Mouse (Mus musculus) heart, postnatal 4 days (tissue): Measurements from ENCODE around the gene Tmem132c. TPM values are rescaled to one million over a fixed set of nuclear protein-coding genes. Genes with fewer than 3 reads are reported as not detected.

ENCODE experiments used
- DNase-seq: peaks from one replicate; pipeline ENCODE4 v3.0.0; 2021
- total RNA-seq, 2 experiments: library from RNA; stranded (reverse); gene quantifications; 2 replicates each; pipeline ENCODE4 v1.2.3; 2021

Gene Tmem132c
- total RNA-seq, 2 experiments from 2014 or later, result 0.47 to 0.52 TPM

DNA sequence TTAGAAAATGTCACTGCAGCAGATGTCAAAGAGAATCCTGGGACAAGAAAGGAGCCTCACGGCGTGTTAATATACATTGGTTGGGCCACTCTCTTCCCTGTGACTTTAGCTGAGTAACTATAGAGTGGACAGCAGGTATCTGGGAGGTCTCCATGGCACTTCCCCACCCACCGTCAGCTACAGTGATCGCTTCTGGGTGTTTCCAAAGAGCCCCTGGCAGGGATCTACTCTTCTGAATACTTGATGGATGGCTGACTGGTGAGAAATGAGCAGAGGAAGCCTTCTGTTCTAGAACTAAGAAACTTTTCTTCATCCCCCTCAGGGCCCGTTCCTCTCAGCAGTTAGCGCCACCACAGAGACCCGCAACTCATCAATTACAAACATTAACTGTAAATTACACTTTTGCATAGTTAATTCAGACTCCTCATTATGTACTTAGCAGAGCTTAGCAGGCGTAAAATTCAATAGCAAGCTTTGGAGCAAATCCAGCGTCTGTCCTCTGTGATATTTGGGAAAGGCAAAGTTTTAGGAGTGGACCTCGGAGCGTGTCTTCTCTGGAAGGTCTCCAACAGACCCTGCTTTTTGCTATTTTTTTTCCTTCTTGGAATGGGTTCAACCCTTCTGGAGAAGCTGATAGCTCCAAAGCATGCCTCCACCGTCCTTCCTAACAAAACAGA, 257.7 kb downstream of the Tmem132c start:
- no peak for DNase-seq

DNA sequence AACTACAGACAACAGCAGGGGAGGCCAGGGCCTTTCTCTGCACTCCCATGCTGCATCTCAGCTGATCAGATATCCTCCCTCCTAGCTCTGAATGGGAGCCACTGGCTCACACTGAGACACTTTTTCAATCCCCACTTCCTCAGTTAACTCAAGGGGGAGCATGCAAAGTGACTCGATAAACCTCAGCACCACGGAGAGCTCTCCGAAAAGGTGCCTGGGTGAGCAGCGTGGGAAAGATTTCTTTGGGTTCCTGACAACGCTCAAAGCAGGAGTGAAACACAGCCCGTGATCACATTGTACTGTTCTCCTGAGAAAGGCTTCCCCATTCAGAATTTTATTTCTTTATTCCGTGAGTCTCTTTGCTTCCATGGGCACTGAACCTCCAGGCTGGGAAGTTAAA, 261.2 kb downstream of the Tmem132c start:
- no peak for DNase-seq

DNA sequence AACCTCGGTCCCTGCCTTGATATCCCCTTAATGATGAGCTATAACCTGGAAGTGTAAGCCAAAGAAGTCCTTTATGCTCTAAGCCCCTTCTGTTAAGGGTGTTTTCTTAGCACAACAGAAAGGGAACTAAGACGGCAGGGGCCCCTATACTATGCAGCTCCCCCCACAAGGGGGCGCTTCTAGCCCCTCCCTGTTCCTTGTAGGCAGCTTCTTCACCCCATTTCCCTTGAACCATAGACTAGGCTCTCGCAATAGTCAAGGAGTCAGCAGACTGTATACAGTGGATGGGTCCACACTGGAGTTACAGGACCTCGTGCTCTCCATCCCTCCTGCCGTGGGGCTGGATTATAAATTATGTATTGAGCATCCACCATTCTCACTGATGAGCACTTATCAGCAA, 264.1 kb downstream of the Tmem132c start:
- no peak for DNase-seq

DNA sequence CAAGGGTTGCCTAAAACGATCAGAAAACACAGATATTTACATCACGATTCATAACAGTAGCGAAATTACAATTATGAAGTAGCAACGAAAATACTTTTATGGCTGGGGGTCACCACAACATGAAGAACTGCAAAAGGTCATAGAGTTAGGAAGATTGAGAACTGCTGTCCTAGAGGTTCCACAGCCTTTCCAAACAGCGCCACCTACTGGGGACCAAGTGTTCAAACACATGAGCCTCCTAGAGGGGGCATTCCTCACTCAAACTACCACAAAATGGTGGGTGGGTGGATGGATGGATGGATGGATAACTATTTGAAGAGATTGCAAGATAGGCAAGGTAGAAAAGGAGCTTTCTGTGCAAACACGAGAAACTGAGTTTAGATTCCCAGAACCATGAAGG, 270.0 kb downstream of the Tmem132c start:
- DNase-seq, result peak; percentile 6

DNA sequence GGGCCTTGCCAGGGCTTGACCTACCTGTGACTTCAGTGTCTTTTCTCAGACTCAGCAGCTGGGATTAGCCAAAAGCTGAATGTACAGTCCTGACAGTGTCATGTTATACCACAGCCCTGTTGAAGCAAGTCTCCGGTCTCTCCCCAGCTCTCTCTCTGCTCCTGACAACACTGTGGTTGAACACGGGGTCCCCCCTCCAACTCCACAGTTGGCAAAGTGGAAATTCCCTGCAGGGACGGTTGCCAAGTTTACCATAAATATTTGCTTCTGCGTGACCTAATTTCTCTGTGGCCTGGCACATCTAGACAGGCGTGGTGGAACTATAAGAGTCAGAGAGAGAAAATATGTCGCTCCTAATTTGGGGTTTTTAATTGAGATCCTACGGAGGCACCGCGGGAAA, 274.4 kb downstream of the Tmem132c start:
- DNase-seq, result no peak

DNA sequence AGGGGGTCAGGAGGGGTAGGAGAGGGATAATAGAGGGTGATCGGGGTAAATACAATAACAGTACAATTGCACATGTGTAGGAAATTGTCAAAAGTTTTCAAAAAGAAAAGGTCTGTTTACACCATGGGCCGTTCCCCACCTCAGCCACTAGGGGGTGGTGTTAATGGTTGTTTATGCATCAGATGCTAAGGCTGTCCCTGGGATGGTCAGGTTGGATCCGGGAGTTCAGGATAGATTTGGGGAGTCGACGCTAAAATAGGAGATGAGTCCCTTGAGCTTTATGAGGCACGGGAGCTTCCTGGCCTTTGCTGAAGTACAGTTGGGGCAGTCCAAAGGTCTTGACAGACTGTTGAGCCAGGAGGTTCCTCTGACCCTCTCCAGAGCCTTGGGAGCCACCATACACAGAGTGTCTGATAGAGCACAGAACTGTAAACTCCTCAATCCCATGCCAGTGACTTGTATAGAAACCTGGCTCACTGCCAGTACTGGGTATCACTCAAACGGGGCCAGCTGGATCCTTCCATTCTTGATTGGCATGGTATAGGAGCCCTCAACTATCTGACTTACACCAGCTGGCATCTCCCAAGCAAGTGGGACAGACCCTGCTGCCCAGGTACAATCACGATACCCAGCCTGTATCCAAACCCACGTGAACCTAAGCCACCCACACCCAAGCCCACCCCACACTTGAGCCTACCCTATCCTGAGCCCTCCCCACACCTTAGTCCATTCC, 281.3 kb downstream of the Tmem132c start:
- peak; percentile 9 for DNase-seq

DNA sequence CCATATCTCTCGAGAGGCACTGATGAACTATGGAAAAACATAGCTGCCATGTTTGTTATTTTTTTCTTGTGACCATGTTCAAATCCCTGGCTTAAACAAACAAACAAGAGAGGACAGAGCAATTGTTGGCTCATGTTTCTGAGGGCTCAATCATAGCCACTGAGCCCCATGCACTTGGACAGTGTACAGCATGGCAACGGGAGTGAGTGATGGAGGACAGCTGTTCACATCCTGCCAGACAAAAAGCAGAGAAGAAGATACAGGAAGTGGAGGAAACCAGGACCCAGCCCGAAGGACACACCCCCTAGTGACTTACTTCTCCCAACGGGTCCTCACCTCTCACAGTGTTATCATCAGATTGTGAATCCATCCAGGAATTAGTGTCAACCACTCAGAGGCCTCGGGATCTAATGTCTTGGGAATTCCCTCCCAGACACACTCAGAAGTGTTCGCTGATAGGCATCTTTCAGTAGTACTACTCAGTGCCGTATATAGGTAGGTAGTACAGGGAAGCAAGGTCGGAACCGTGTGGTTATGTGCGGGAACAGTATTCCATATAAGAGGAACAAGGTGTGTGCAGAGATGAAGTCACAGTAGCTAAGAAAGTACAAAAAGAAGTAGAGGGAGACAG, 285.9 kb downstream of the Tmem132c start:
- DNase-seq, result no peak

DNA sequence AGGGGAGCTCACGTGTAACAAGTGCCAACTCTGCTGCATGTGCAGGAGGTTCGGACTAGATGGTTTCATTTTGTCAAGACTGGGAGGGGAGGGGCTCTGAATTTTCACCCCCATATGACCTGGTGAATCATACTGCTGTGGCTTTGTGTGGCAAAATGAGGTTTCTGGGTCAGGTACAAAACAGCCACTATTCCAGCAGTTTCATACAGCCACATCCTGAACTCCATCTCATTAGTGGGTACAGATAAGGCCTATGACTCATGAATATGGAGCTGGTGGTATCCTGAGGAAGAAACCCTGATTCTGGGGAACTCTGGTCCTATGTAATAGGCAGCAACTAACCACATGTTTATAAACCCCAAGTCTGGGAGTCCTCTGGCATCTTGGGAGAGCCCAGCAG, 295.9 kb downstream of the Tmem132c start:
- DNase-seq, result no peak

DNA sequence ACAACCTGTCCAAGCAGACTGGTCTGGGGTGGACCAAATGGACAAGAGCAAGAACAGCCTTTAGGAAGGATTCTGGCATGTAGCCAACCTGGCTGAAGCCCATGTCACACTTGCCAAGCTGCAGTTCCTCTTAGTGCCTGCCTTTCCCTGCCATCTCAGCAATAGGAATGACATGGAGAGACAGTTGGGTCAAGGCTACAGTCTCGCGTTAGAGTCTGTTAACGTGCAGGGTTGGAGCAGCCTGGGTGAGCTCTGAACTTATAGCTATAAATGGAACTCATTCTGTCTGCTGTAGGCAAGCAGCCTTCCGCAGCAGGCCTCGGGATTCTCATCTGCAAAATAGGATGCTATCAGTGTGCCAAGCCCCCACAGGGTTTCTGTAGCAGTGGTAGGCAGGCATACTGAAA, 305.0 kb downstream of the Tmem132c start:
- no peak for DNase-seq

DNA sequence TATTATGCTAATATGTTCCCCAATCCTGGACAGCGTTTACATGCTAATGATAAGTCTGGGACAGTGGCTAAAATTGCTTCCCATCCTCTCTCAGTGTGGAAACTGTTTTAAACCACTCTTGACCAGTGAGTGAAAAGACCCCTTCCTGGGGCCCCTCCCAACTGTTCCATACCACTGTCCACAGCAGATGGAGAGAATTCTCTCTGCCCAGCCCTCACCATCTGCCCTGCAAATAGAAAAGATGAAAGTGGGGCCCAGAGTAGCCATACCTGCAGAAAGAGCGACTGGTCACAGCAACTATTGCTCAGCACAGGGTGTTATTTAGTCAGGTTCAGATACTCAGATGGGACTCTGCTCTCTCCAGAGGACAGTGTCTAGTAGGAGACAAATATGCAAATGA, 306.5 kb downstream of the Tmem132c start:
- DNase-seq, result no peak

DNA sequence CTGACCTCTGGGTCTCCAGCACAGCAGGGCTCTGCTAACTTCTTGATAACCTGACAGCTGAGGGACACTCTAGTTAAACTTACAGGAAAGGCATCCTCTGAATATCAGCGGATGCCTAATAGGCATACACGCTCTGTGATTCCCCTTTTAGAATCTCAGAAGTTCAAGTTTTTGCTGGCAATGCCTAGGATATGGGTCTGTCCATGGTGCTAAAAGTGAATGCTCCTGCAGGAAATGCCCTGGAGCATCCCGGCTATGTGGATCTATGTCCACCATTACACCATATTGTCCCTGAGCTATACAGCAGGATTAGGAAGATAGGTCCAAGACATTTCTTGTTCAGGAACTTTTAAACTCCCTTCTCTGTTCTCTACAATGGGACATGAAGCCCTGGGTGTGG, 319.5 kb downstream of the Tmem132c start:
- DNase-seq, result peak; percentile 14

DNA sequence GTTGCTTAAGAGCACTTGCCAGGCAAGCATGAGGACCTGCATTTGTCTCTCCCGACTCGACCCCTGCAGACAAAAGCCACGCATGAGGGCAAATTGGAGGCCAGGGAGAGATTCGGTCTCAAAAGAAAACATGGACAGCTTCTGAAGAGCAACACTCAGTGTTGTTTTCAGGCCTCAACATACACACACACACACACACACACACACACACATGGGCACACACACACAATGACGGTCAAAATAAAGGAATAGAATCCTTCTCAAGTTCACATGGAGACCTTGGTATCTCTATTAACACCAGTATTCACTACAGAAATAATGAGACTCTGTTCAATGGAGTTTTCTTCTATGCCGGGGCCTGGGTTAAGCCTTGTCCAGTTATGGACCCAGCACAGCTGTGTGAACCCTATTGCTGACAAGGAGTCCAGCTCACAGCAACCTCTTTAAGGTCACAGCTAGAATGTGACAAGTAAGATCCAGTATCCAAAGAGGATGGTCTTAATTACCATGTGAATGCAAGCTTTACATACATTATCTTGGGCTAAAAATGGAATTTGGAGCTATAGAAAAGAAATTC, 325.6 kb downstream of the Tmem132c start:
- no peak for DNase-seq

DNA sequence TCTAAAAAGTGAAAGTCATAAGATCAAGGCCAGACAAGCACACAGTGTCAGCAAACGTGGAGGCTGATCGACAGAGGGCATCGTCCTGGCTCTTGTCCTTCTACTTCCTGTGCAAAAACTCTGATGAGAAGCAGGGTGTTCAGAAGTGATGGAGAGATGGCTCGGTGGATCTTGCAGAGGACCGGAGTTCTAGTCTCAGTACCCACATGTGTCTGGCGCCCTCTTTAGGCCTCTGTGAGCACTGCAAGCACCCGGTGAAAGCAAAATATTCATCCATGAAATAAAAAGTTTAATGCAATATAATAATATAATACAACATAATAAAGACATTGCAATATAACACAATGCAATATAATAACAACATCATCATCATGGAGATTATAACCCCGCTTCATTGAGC, 335.8 kb downstream of the Tmem132c start:
- no peak for DNase-seq

DNA sequence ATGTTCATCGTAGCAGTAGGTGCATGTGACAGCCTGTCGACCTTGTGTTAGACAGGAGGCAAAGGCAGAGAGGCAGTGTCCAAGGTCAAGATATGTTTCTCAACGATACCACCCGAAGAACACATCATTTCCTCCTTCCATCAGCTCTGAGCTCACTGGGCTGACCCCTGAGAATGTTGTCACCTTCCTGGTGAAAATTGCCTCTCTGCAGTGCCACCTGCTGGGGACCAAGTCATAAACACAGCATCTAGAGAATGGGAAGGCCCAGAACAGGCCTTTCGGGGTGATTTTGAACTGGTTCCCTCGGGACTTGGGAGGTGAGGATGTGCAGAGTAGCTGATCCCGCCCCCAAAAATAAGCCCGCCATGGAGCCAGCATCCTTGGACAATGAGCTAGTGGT, 342.1 kb downstream of the Tmem132c start:
- peak; percentile 10 for DNase-seq

DNA sequence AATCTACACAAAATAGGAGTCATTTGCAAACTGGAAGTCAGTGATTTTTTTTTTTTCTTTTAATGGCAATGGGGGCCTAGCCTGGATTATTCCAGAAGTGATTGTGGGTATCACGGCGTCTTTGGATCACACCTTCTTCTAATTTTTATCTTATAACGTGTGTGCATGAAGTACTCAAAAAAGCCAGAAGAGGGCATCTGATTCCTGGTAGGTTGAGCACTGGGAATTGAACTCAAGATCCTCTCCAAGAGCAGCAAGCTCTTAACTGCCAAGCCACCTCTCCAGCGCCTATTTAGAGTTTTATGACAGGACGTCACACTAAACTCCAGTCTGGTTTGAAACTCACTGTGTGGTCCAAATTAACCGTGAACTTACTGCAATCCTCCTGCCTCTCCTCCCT, 346.2 kb downstream of the Tmem132c start:
- no peak for DNase-seq

DNA sequence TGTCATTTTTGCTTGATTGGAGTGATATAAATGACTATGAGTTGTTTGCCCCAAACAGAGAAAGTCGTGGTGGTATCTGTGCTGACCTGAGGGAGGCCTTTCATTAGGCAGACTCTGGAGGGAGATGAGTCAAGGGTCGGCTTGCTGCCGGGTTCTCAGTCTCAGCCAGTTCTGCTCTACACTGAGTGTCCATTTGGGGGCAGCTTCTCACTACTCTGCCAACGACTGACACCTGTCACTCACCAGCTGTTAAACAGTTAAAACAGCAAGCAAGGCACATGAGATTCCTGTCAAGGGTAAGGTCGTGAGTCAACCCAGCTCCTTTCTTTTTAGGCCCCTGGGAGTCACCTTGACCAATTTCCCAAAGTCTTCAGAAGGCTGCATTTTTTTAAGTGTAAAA, 350.8 kb downstream of the Tmem132c start:
- no peak for DNase-seq

DNA sequence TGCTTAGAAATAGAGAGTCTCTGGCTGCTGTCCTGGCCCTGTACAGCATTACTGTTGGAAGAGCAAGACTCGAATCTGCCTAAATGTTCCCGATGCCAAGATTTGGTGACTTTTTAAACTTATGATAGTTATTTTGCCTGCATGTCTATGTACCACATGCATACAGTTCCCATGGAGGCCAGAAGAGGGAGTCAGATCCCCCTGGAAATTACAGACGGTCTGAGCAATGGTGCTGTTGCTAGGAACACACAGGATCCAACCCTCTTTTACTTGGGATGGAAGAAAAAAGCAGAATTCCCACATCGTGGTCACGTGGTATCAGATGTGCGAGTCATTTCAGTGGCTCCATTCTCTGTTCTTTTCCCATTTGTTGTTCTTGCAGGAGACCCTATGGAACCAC, 351.2 kb downstream of the Tmem132c start:
- DNase-seq, result peak; percentile 28

DNA sequence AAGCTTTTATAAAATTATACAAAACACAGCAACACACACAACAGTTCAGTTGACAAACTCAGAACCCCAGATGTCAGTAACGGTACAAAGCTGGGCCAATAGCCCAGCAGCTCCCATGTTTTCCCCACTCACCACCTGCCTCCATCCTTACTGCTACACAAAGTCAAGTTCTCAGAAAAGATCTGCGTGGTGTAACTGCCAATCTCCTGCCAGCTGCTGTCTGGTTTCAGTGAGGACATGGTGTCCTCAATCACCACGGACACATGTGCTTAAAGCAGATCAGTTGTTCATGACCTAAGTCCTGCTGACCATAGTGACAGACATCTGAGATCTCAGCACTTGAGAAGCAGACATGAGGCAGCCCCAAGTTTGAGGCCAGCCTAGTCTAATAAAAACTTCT, 354.1 kb downstream of the Tmem132c start:
- no peak for DNase-seq

DNA sequence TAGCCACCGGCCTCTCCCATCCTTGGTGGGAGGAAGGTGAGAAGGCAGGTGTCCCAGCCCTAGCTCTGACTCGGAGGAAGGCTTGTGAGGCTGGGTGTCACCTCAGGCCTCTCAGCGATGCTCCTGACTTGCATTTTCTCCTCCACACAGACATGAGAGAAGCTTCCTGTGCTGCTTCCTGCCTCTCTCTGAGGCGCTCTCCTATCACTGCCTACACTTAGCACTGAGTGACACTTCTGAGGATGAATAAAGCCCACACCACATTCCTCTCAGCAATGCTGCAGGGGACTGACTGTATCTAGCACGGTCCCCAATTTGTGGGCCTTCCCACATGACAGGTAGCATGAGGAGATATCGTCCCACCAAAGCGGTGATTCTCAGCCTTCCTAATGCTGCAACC, 355.3 kb downstream of the Tmem132c start:
- no peak for DNase-seq

DNA sequence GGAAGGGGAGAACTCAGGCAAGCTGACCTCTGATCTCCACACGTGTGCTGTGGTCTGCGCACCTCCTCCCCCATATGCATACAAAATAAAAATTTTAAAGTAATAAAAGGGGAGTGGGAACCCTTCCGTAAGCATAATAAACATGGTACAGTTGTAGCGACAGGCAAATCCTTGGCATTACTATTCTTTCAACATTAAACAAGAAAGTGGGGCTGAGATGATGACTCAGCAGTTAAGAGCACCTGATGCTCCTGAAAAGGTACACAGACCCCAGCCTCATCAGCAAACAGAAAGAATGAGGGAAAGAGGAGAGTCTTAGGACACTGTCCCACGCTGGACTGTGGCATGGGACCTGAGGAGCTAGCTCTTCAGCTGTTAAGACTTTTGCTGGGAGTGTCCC, 361.4 kb downstream of the Tmem132c start:
- no peak for DNase-seq

DNA sequence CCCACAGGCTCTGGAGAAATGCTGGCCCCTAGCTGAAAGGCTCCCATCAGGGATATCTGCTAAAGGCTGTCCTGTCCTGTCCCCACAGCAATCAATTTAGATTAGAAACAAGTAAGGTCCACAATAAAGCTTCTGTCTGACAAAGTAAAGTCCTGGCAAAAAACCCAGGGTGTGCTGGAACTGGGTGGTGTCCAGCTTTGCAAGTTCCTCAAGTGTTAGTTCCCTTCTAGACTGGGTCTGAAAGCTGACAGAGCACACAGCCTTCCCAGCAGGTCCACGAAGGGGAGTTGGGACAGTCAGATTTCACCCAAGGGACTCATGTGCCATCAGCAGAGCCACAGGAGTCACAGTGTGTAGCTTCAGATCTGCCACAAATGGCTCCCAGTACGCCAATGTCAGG, 365.9 kb downstream of the Tmem132c start:
- no peak for DNase-seq

DNA sequence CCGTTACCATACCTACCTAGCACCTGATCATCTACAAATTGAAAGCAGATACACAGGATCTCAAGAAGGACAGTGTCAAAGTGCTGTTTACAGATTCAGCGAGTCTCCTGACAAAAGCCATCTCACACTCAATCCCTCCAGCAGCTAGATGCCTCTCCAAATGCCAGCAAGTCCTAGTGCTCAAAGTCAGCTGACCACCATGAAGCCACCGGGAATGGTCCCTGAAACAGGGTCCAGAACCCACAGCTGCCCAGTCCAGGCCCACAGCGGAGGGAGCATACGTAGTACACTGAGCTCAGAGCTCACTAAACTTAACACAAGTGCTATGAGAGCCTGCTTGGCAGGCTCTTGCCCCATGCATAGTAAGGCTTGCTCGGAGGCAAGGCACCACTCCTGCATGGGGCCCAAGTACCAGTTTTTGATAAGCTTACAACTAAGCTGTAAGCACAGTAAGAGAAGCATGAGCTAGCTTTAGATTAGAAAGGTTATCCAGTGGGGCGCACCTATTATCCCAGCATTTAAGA, 367.6 kb downstream of the Tmem132c start:
- DNase-seq, result no peak

DNA sequence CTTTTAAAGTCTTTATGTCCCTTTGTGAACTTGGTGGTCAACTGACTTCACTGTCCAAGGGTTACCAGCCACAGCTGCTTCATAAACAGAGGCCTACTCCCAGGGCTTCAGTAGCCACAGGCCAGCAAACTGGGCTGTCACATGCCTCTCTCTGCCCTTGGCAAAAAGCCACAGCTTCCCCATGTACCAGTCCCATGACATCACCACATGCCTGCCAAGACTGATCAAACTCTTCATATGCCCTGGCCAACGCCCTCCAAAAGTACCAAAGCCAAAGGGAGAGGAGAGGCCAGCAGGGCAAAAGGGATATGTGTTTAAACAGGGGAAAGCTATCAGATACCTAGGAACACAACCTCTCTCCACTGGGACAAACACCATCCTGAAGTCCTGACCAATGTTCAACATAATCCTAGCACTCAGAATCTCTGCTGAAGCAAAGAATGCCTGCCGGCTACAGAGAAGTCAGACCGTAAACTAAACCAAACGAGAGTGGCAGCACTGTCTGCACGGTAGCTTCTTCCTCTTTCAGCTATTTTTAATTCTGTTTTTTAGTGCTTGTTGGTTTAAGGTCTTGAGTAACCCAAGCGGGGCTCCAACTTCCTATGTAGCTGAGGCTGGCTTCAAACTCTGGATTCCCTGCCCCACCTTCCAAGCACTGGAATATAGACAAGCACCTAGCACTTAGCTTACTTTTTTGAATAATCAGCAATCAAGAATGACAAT, 369.3 kb downstream of the Tmem132c start:
- peak; percentile 76 for DNase-seq
